Mouse (Mus musculus): ENCODE measurements around the gene Ppp1r11. TPM values are rescaled to one million over a fixed set of nuclear protein-coding genes. Genes with fewer than 3 reads are reported as not detected.
A peak's percentile ranks its signal among the peaks of the same experiment; 100 is the strongest.

The Ppp1r11 gene
- polyA plus RNA-seq, 1 experiment from 2014 or later, result 143 TPM

- 29% methylated on average over 5 of the region's 5 CpGs for WGBS
- Histone ChIP-seq H3K27me3 (peaks cover 43% of the 10 kb centered on the region), H3K4me1 (peaks cover 7% of the 10 kb centered on the region; the same call in 1 of the 2 replicates), H3K9ac (replicated peaks) (no peak overlapping the region), H3K27ac (replicated peaks) (no peak overlapping the region), H3K4me3 (no peak overlapping the region), H3K9me3 (no peaks in the 10 kb centered on the region), H3K4me2 (replicated peaks) (0 out of 2 replicates have a peak overlapping the region, but pooled peaks have one; percentile 15), H3K36me3 (no peaks in the 10 kb centered on the region)
- no peak for ATAC-seq (ENCODE audit: low FRiP score, low read depth)
Measured at GRCm38 (mm10) chr17:36982253-36983155, 31.0 kb upstream of the Ppp1r11 start.

GRCm38 (mm10) chr17:36981845-36982244, 30.3 kb upstream of the Ppp1r11 start:
- no peaks in the 10 kb centered on the region for H3K9me3 ChIP-seq
- 3% methylated on average over 4 of the region's 4 CpGs for WGBS
- no peaks in the 10 kb centered on the region for H3K36me3 ChIP-seq
- peak overlapping the region; percentile 15; the same call in 1 of the 2 replicates for H3K4me2 ChIP-seq (replicated peaks)
- peaks cover 7% of the 10 kb centered on the region; the same call in 1 of the 2 replicates for H3K4me1 ChIP-seq
- no peak overlapping the region for H3K9ac ChIP-seq (replicated peaks)
- no peak for ATAC-seq (ENCODE audit: low FRiP score, low read depth)
- H3K4me3 ChIP-seq, result no peak overlapping the region
- H3K27ac ChIP-seq (replicated peaks), result no peak overlapping the region
- peaks cover 39% of the 10 kb centered on the region; the same call in 1 of the 2 replicates for H3K27me3 ChIP-seq

- H3K27me3 ChIP-seq, result peaks cover 35% of the 10 kb centered on the region; the same call in 1 of the 2 replicates
- H3K27ac ChIP-seq (replicated peaks), result no peak within 1 kb of the TSS
- H3K4me3 ChIP-seq, result no peak within 1 kb of the TSS
Measured at GRCm38 (mm10) chr17:36981221-36981813, 29.8 kb upstream of the Ppp1r11 start, which contains the start of gene 2410137M14Rik. 2410137M14Rik (minus strand) TSS chr17:36981237.

GRCm38 (mm10) chr17:36973271-36973787, 21.8 kb upstream of the Ppp1r11 start:
- 73% methylated on average over 8 of the region's 8 CpGs for WGBS
- Histone ChIP-seq H3K9me3 (no peaks in the 10 kb centered on the region), H3K4me3 (no peak overlapping the region), H3K27me3 (peaks cover 1% of the 10 kb centered on the region; the same call in 1 of the 2 replicates), H3K27ac (replicated peaks) (no peak overlapping the region), H3K4me2 (replicated peaks) (no peak overlapping the region), H3K9ac (replicated peaks) (no peak overlapping the region), H3K36me3 (no peaks in the 10 kb centered on the region), H3K4me1 (no peaks in the 10 kb centered on the region)
- no peak for ATAC-seq (ENCODE audit: low FRiP score, low read depth)

More at GRCm38 (mm10) chr17:36981221-36981813, 29.8 kb upstream of the Ppp1r11 start, which contains the start of gene 2410137M14Rik:
- Histone ChIP-seq H3K9me3 (no peaks in the 10 kb centered on the region), H3K4me2 (replicated peaks) (peak within 1 kb of the TSS; percentile 15; the same call in 1 of the 2 replicates), H3K9ac (replicated peaks) (no peak within 1 kb of the TSS), H3K4me1 (peaks cover 7% of the 10 kb centered on the region; the same call in 1 of the 2 replicates), H3K36me3 (no peaks in the 10 kb centered on the region)
- 13% methylated on average over 18 of the region's 18 CpGs for WGBS
- ATAC-seq (ENCODE audit: low FRiP score, low read depth), result 0 out of 2 replicates have a peak, but pooled peaks have one; percentile 30

- Histone ChIP-seq H3K4me2 (replicated peaks) (no peak overlapping the region), H3K27ac (replicated peaks) (no peak overlapping the region), H3K4me3 (no peak overlapping the region), H3K9ac (replicated peaks) (no peak overlapping the region), H3K9me3 (no peaks in the 10 kb centered on the region), H3K27me3 (no peaks in the 10 kb centered on the region; the same call in 1 of the 2 replicates), H3K4me1 (no peaks in the 10 kb centered on the region), H3K36me3 (no peaks in the 10 kb centered on the region)
- WGBS, result 85% methylated on average over 3 of the region's 3 CpGs
- no peak for ATAC-seq (ENCODE audit: low FRiP score, low read depth)
Measured at GRCm38 (mm10) chr17:36972791-36973190, 21.2 kb upstream of the Ppp1r11 start.

GRCm38 (mm10) chr17:36971172-36971850, 19.8 kb upstream of the Ppp1r11 start:
- Histone ChIP-seq H3K27me3 (no peaks in the 10 kb centered on the region; the same call in 1 of the 2 replicates), H3K27ac (replicated peaks) (no peak overlapping the region), H3K9me3 (no peaks in the 10 kb centered on the region), H3K36me3 (no peaks in the 10 kb centered on the region), H3K4me2 (replicated peaks) (no peak overlapping the region), H3K4me3 (no peak overlapping the region), H3K9ac (replicated peaks) (no peak overlapping the region), H3K4me1 (no peaks in the 10 kb centered on the region)
- no peak for ATAC-seq (ENCODE audit: low FRiP score, low read depth)
- WGBS, result 90% methylated on average over 6 of the region's 6 CpGs

- no peak overlapping the region for H3K4me3 ChIP-seq
- H3K27me3 ChIP-seq, result no peaks in the 10 kb centered on the region; the same call in 1 of the 2 replicates
- H3K9me3 ChIP-seq, result no peaks in the 10 kb centered on the region
- ATAC-seq (ENCODE audit: low FRiP score, low read depth), result no peak
- H3K4me2 ChIP-seq (replicated peaks), result no peak overlapping the region
- H3K36me3 ChIP-seq, result no peaks in the 10 kb centered on the region
- H3K9ac ChIP-seq (replicated peaks), result no peak overlapping the region
- no peak overlapping the region for H3K27ac ChIP-seq (replicated peaks)
- WGBS, result 84% methylated on average over 14 of the region's 14 CpGs
- no peaks in the 10 kb centered on the region for H3K4me1 ChIP-seq
Measured at GRCm38 (mm10) chr17:36970316-36970890, 18.9 kb upstream of the Ppp1r11 start.

GRCm38 (mm10) chr17:36966875-36967274, 15.3 kb upstream of the Ppp1r11 start:
- Histone ChIP-seq H3K36me3 (no peaks in the 10 kb centered on the region), H3K9me3 (no peaks in the 10 kb centered on the region), H3K9ac (replicated peaks) (no peak overlapping the region), H3K27ac (replicated peaks) (no peak overlapping the region), H3K27me3 (no peaks in the 10 kb centered on the region; the same call in 1 of the 2 replicates), H3K4me3 (no peak overlapping the region), H3K4me1 (no peaks in the 10 kb centered on the region), H3K4me2 (replicated peaks) (no peak overlapping the region)
- 92% methylated on average over 1 of the region's 1 CpGs for WGBS
- ATAC-seq (ENCODE audit: low FRiP score, low read depth), result no peak

- H3K27me3 ChIP-seq, result no peaks in the 10 kb centered on the region
- ATAC-seq (ENCODE audit: low FRiP score, low read depth), result no peak
- H3K9me3 ChIP-seq, result no peaks in the 10 kb centered on the region
- no peak overlapping the region for H3K4me2 ChIP-seq (replicated peaks)
- H3K36me3 ChIP-seq, result no peaks in the 10 kb centered on the region
- H3K9ac ChIP-seq (replicated peaks), result no peak overlapping the region
- peaks cover 17% of the 10 kb centered on the region for H3K4me1 ChIP-seq
- 82% methylated on average over 1 of the region's 1 CpGs for WGBS
- H3K27ac ChIP-seq (replicated peaks), result no peak overlapping the region
- no peak overlapping the region for H3K4me3 ChIP-seq
Measured at GRCm38 (mm10) chr17:36961125-36961524, 9.6 kb upstream of the Ppp1r11 start.

GRCm38 (mm10) chr17:36958884-36959283, 7.3 kb upstream of the Ppp1r11 start:
- H3K4me1 ChIP-seq, result peaks cover 17% of the 10 kb centered on the region
- H3K27ac ChIP-seq (replicated peaks), result no peak overlapping the region

More at GRCm38 (mm10) chr17:36958884-36959283, 7.3 kb upstream of the Ppp1r11 start:
- Histone ChIP-seq H3K36me3 (0 out of 2 replicates have a peak, but pooled peaks cover 7% of the 10 kb centered on the region), H3K27me3 (no peaks in the 10 kb centered on the region), H3K4me3 (peak overlapping the region; percentile 64), H3K4me2 (replicated peaks) (peak overlapping the region; percentile 79), H3K9ac (replicated peaks) (peak overlapping the region; percentile 78), H3K9me3 (no peaks in the 10 kb centered on the region)
- peak; percentile 10; the same call in 1 of the 2 replicates for ATAC-seq (ENCODE audit: low FRiP score, low read depth)
- 10% methylated on average over 12 of the region's 12 CpGs for WGBS

Data from midbrain, embryonic 12.5 days (tissue).